Mouse (Mus musculus) neural tube, embryonic 12.5 days (tissue): ENCODE data around the gene Hsd3b7. TPM values are rescaled to one million over a fixed set of nuclear protein-coding genes. Genes with fewer than 3 reads are reported as not detected.

Experiments used
- ATAC-seq: fragments of 200-750 bp; cut with Nextera tagmentation; 2 replicates; pipeline ENCODE4 v1.8.0; 2017; ENCODE audit warnings: low read depth, mild to moderate bottlenecking, moderate TSS enrichment, moderate library complexity; ENCODE audit not compliant: low FRiP score
- H3K27ac ChIP-seq: fragments of 300-500 bp; sonication (generic); 2 replicates; pipeline ENCODE4 v1.5.1; 2016
- H3K27me3 ChIP-seq: fragments of 300-500 bp; sonication (generic); replicated peaks from 2 replicates; pipeline ENCODE4 v1.6.1; 2016; ENCODE audit warnings: mild to moderate bottlenecking
- H3K36me3 ChIP-seq: fragments of 300-500 bp; sonication (generic); 2 replicates; pipeline ENCODE4 v1.6.1; 2016; ENCODE audit warnings: mild to moderate bottlenecking
- H3K4me1 ChIP-seq: fragments of 300-500 bp; sonication (generic); 2 replicates; pipeline ENCODE4 v1.6.1; 2016
- H3K4me2 ChIP-seq: fragments of 300-500 bp; sonication (generic); replicated peaks from 2 replicates; pipeline ENCODE4 v1.6.1; 2016; ENCODE audit warnings: mild to moderate bottlenecking
- H3K4me3 ChIP-seq: fragments of 300-500 bp; sonication (generic); 2 replicates; pipeline ENCODE4 v1.5.1; 2016
- H3K9ac ChIP-seq: fragments of 300-500 bp; sonication (generic); 2 replicates; pipeline ENCODE4 v1.6.1; 2016; ENCODE audit warnings: mild to moderate bottlenecking
- H3K9me3 ChIP-seq: fragments of 300-500 bp; sonication (generic); 2 replicates; pipeline ENCODE4 v1.6.1; 2016; ENCODE audit warnings: mild to moderate bottlenecking
- WGBS: fragments of 180-500 bp; shearing (Covaris S2); methylation state at CpG from one replicate; pipeline ENCODE4 v1.1.7; 2016; 5-methylcytosine and 5-hydroxymethylcytosine counted together
- polyA plus RNA-seq: library from polyadenylated mRNA; unstranded; fragments of >200 nt; fragmentation: Nextera tagmentation; extraction: Ambion mirVana; gene quantifications from 2 replicates; pipeline ENCODE4 v1.2.1, GENCODE M21; 2016

The Hsd3b7 gene
- polyA plus RNA-seq, 1 experiment from 2014 or later: 9.0 TPM

DNA sequence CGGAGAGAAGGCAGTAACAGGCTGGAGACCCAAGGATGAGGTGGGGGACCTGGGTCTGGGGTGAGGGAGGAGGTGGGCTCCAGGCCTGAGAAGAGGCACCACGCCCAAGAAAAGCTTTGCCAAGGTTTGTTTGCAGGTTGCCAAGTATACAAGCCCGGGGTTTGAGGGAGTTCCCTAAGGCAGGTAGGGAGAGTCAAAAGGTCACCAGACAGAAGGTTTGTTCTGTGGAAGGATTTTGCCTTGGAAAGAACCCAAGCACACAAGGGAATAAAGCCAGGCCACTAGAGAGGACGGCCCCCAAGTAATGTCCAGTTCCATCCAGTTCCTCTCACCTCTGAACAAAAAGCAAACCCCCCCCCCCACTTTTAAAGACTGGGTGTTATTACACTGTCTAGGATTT is 10.8 kb downstream of the Hsd3b7 start:
- WGBS: 76% methylated on average over 4 of the region's 4 CpGs
- no peak for ATAC-seq

DNA sequence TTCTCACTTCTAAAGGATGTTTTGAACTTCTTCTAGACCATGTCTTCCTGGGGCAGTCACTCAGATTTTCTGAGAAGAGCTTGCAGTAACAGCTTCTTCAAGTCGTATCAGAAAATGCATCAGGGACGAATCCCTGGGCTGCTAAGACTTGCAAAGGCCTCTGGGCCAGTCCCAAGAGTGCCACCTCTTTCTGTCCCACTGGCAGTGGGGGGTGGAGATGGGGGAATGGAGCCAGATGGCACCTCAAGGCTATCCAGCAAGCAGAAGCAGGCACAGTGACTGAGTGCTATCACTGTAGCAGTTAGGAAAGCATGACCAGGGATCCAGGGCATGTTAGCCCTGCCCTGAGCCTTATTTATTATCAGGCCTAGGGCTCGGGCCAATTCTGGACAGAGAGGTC is 11.9 kb downstream of the Hsd3b7 start:
- ATAC-seq: no peak
- Histone ChIP-seq H3K4me2 (no peak overlapping the region), H3K27ac (no peak overlapping the region), H3K9ac (no peak overlapping the region), H3K4me3 (no peak overlapping the region), H3K36me3 (peaks cover 32% of the 10 kb centered on the region), H3K4me1 (peaks cover 7% of the 10 kb centered on the region; the same call in 1 of the 2 replicates), H3K27me3 (no peaks in the 10 kb centered on the region), H3K9me3 (no peaks in the 10 kb centered on the region)
- 83% methylated on average over 3 of the region's 3 CpGs for WGBS

More for the DNA sequence above, 10.8 kb downstream of the Hsd3b7 start:
- peaks cover 6% of the 10 kb centered on the region; the same call in 1 of the 2 replicates for H3K4me1 ChIP-seq
- H3K27ac ChIP-seq: no peak overlapping the region
- no peak overlapping the region for H3K4me3 ChIP-seq
- no peaks in the 10 kb centered on the region for H3K27me3 ChIP-seq
- no peak overlapping the region for H3K4me2 ChIP-seq
- H3K9me3 ChIP-seq: no peaks in the 10 kb centered on the region
- H3K9ac ChIP-seq: no peak overlapping the region
- H3K36me3 ChIP-seq: peaks cover 37% of the 10 kb centered on the region

DNA sequence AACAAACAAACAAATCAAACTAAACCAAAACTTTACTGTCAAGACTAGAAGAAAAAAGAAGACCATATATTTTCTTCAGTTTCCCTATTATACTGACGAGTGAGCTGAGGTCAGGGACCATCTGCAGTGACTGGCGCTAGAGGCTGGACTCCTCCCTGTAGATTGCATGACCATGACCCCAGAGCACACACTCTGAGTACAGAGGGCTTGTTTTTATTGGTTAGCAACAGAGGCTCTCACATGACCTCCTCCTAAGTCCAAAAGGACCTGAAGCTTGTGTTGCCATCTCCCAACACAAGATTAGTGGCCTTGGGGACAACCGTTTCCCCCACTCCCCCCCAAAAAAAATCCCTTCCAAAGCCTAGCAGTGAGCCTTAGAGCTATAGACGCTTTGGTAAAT is 13.4 kb downstream of the Hsd3b7 start:
- ATAC-seq: no peak
- Histone ChIP-seq H3K9me3 (no peaks in the 10 kb centered on the region), H3K9ac (no peak overlapping the region), H3K4me2 (no peak overlapping the region), H3K4me1 (peaks cover 7% of the 10 kb centered on the region; the same call in 1 of the 2 replicates), H3K27ac (no peak overlapping the region), H3K4me3 (no peak overlapping the region), H3K27me3 (no peaks in the 10 kb centered on the region), H3K36me3 (peaks cover 30% of the 10 kb centered on the region)
- WGBS: 80% methylated on average over 4 of the region's 4 CpGs

DNA sequence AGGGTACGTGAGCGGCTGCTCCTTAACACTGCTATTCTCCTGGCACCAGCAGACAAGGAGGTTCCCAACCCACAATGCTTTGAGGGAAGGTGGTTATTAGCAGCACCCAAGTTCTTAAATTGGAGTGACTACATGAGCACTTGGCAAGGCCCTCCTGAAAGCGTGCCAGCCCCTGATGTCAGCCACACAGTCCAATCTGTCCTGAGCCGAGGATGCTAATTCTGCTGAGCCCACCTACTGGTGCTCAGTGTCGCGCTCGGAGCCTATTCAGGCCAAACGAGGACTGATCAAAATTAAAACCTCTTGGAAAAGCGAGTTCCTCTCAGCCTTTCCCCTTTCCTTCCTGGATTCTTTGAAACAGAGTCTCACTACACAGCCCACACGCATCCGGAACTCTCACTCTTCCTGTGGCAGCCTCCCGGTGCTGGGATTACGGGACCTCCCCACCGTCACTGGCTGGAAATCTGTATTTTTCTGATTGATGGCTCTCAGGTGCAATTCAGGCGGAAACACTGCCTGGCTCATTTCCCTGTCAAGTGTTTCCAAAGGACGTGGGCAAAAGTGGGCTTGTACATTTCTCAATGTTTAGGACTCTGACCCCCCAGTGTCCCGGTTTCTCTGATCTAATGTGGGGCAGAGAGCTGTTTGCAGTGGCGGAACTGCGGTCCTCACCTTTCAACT is 14.0 kb downstream of the Hsd3b7 start:
- no peaks in the 10 kb centered on the region for H3K27me3 ChIP-seq
- no peak overlapping the region for H3K9ac ChIP-seq
- no peaks in the 10 kb centered on the region for H3K9me3 ChIP-seq
- 85% methylated on average over 19 of the region's 19 CpGs for whole genome bisulfite sequencing
- no peak for ATAC-seq
- no peak overlapping the region for H3K4me2 ChIP-seq
- H3K36me3 ChIP-seq: peaks cover 30% of the 10 kb centered on the region
- peaks cover 7% of the 10 kb centered on the region; the same call in 1 of the 2 replicates for H3K4me1 ChIP-seq
- no peak overlapping the region for H3K27ac ChIP-seq
- no peak overlapping the region for H3K4me3 ChIP-seq

DNA sequence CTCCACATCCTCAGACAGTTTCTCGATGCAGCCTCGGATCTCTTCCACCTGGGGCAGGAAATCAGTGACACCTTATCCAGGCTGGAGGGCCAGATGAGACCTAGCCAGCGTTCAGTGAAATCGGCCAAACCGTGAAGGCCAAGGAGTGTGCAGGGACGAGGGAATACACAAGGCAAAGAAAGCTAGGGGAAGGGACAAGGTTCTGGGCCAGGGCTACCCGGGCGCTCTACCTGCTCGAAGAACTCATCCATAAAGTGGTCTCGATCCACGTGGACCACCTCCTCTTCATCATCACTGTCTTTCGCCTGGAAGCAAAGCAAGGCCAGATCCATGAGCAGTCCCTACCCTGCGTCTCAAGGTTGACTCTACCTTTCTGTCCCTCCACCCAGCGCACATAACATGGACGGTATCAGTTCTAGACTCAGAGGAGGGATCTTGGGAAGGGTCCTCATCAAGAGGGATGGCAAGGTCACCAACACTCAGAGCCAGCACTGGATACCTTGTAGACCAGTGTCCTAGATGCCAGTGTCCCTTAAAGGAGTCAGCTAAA is 14.8 kb downstream of the Hsd3b7 start:
- Histone ChIP-seq H3K9ac (no peak overlapping the region), H3K4me3 (no peak overlapping the region), H3K4me1 (peaks cover 7% of the 10 kb centered on the region; the same call in 1 of the 2 replicates), H3K27me3 (no peaks in the 10 kb centered on the region), H3K27ac (no peak overlapping the region), H3K4me2 (no peak overlapping the region), H3K36me3 (peaks cover 30% of the 10 kb centered on the region), H3K9me3 (no peaks in the 10 kb centered on the region)
- ATAC-seq: no peak
- WGBS: 91% methylated on average over 15 of the region's 15 CpGs

DNA sequence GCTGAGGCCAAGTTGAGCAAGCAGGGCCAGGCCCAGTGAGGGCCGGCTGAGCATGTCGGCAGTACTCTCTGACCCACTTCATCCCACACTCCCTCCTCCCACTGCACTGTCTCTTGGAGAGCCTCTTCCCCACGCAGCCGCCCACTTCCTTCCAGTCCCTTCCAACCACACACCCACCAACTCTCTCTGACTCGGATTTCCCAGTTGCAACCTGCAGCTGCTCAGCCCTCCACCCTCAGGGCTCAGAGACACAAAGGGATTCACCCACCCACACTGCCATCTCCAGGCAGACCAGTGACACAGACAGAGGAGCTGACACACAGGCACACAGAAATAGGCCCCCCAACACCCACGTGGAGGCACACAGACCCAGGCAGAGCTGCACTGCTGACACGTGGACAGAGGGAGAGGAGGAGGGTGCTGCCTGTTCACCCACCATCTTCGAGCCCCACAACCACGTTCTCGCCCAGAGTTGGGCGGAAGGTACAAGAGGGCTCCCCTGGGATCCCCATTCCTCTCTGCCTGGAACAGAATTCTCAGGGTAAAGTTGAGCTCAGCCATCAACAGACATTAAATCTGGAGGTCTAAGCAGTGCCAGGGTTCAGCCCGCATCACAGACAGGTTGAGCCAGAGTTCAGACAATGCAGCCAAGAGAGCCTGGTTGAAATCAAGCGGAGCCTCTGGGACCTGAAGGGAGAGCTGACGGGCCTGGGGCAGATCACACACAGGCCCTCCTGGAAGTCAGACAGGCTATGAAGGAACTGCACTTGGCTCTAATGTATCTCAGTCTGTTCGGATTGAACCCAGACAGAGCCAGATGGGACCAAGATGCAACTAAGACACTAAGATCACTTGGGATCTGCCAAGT is 15.8 kb downstream of the Hsd3b7 start:
- H3K4me2 ChIP-seq: no peak overlapping the region
- peaks cover 11% of the 10 kb centered on the region; the same call in 1 of the 2 replicates for H3K4me1 ChIP-seq
- H3K36me3 ChIP-seq: peaks cover 20% of the 10 kb centered on the region
- ATAC-seq: no peak
- H3K9ac ChIP-seq: peak overlapping the region; percentile 5; the same call in 1 of the 2 replicates
- WGBS: 71% methylated on average over 15 of the region's 15 CpGs
- H3K9me3 ChIP-seq: no peaks in the 10 kb centered on the region
- H3K27me3 ChIP-seq: no peaks in the 10 kb centered on the region
- no peak overlapping the region for H3K27ac ChIP-seq
- no peak overlapping the region for H3K4me3 ChIP-seq

DNA sequence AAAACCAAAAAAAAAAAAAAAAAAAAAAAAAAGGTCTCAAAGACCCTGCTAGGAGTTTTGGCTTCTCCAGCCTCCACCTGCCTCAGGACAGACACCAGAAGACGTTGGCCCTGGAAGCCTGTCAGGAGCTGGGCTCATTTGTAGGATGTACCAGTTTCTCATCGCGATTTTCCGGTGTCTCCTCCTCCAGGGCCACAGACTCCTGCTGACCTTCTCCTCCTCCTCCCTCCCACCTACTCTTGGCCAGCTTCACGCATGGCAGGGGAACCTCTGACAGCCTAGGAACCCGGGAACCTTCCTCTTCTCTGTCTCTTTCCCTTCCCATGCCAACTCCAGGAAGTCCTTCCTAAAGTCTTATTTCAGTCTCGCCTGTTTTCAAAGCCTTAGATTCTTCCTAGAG is 16.6 kb downstream of the Hsd3b7 start:
- H3K4me3 ChIP-seq: no peak overlapping the region
- no peak overlapping the region for H3K9ac ChIP-seq
- no peak overlapping the region for H3K27ac ChIP-seq
- no peak overlapping the region for H3K4me2 ChIP-seq
- no peaks in the 10 kb centered on the region for H3K27me3 ChIP-seq
- peaks cover 16% of the 10 kb centered on the region for H3K36me3 ChIP-seq
- no peaks in the 10 kb centered on the region for H3K9me3 ChIP-seq
- 82% methylated on average over 7 of the region's 7 CpGs for WGBS
- ATAC-seq: no peak
- H3K4me1 ChIP-seq: peaks cover 11% of the 10 kb centered on the region; the same call in 1 of the 2 replicates

DNA sequence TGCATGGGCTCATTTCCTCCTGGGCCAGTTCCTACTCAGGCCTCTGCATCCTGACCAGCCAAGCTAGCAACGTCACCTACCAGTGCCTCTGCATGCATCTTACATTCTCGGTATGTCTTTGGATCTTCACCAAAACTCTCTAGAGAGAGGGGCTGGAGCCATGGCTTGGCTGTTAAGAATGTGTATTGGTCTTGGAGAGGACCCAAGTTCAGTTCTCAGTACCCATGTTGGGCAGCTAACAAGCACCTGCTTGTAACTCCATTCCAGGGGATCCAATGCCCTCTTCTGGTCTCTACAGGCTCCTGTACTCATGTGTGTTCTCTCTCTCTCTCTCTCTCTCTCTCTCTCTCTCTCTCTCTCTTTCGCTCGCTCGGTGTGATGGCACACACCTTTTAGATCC is 17.4 kb downstream of the Hsd3b7 start:
- Histone ChIP-seq H3K9ac (no peak overlapping the region), H3K27ac (no peak overlapping the region), H3K4me2 (no peak overlapping the region), H3K4me1 (peaks cover 11% of the 10 kb centered on the region), H3K4me3 (no peak overlapping the region), H3K27me3 (no peaks in the 10 kb centered on the region), H3K9me3 (no peaks in the 10 kb centered on the region), H3K36me3 (peaks cover 11% of the 10 kb centered on the region)
- no peak for ATAC-seq
- WGBS: 90% methylated on average over 5 of the region's 5 CpGs

DNA sequence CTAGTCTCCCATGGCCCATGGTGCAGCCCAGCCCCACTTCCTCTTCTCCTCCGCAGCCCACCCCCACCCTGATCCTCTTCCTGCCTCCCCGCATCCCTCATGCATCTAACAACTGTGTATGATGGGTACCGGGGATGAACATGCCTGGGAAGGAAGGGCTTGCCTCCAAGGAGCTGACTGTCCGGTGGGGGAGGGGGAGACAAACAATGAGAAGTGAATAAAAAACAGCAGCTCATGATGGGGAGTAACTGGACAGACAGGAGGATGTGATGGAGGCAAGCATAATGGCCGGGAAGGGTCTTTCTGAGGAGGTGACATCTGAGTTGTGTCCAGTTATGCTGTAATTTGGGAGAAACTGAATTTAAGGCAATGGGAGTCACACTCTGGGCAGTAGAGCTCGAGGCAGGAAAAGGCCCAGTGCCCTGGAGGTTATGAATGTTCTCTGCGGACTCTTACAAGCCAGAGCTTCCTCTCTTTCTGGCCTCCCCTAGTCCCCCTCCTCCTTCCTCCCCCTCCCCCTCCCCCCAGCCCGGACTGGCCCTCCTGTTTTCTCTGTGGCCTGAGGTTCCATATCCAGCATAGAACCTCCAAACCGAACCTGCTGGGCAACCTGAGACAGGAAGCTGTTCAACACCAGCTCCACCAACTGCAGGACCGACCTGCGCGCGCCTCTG is 20.6 kb downstream of the Hsd3b7 start:
- Histone ChIP-seq H3K27me3 (no peaks in the 10 kb centered on the region), H3K4me1 (peaks cover 21% of the 10 kb centered on the region), H3K9ac (no peak overlapping the region), H3K4me2 (no peak overlapping the region), H3K27ac (no peak overlapping the region), H3K4me3 (no peak overlapping the region), H3K36me3 (0 out of 2 replicates have a peak, but pooled peaks cover 3% of the 10 kb centered on the region), H3K9me3 (no peaks in the 10 kb centered on the region)
- ATAC-seq: no peak
- 76% methylated on average over 13 of the region's 13 CpGs for WGBS

DNA sequence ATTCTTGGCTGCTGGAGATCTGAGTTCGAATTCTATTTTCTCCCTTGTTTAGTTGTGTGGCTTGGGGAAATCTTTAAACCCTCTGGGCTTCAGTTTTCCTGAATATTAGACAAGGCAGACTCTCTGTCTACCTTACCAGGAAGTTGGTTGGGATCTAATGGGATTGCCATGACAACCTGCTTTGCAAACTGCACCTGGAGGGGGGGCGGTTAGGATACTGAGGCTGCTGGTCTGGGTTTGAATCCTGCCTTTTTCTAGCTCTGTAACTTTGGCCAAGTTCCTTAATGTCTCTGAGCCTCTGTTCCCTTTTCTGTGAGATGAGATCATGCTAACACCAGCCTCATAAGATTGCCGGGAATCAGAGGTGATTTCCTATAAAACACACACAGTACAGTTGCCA is 22.1 kb downstream of the Hsd3b7 start:
- ATAC-seq: no peak
- no peaks in the 10 kb centered on the region for H3K27me3 ChIP-seq
- no peak overlapping the region for H3K9ac ChIP-seq
- H3K4me1 ChIP-seq: peaks cover 18% of the 10 kb centered on the region
- H3K9me3 ChIP-seq: no peaks in the 10 kb centered on the region
- WGBS: 93% methylated on average over 3 of the region's 3 CpGs
- 0 out of 2 replicates have a peak, but pooled peaks cover under 1% of the 10 kb centered on the region for H3K36me3 ChIP-seq
- H3K4me2 ChIP-seq: no peak overlapping the region
- H3K27ac ChIP-seq: no peak overlapping the region
- H3K4me3 ChIP-seq: no peak overlapping the region

DNA sequence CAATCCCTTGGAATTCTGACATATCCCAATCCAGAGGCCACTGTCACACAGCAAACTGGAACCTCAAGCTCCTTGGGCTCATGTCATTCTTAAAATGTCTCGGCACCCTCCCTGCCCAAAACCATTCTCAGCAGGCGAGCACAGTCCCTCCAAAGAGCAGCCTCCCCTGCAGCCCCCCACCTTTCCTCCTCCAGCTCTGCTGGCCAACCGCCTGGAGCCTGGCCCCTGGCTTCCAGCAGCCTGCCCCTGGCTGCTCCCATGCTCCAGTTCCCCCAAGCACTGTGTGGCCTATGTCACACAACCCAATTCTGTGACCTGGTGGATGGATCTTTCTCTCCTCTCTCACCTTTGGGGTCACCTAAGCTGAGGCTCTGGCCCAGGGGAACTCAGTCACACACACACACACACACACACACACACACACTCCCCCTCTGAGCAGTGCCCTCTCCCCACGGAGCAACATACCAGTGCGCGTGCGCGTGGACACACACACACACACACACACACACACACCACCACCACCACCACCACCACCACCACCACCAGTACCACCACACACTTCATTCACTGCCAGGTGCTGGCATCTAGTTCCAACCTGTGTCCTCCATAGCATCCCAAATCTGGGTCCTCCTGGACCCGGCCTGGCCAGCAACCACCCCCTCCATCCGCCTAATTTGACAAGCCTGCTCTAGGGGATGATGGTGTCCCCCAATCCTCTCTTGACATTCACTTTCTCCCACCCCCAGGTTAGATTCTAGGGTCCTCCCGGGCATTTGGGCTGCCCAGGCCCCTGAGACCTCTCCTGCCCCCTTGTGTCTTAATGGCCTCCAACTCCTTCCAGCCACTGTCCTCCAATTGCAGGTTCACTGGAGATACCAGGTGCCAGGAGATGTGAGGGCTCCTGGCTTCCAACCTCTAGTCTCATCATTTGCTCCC is 23.1 kb downstream of the Hsd3b7 start:
- Histone ChIP-seq H3K27ac (no peak overlapping the region), H3K27me3 (no peaks in the 10 kb centered on the region), H3K36me3 (no peaks in the 10 kb centered on the region), H3K4me2 (peak overlapping the region; percentile 75), H3K4me1 (peaks cover 18% of the 10 kb centered on the region), H3K4me3 (peak overlapping the region; percentile 81), H3K9me3 (no peaks in the 10 kb centered on the region), H3K9ac (peak overlapping the region; percentile 88)
- WGBS: 67% methylated on average over 11 of the region's 11 CpGs
- ATAC-seq: peak; percentile 42
